Mouse (Mus musculus) gastrocnemius, postnatal 10 days (tissue): Measurements from ENCODE around the gene Dppa4. TPM values are rescaled to one million over a fixed set of nuclear protein-coding genes. Genes with fewer than 3 reads are reported as not detected.
"Not testable (repeated sequence)": the region's sequence is repeated elsewhere in the genome, so short reads cannot be mapped to it uniquely, and the experiment has no call there.

Source experiments
- DNase-seq: peaks from one replicate; pipeline ENCODE4 v3.0.0; 2021; ENCODE audit warnings: mixed read lengths
- long read RNA-seq, 2 experiments: library from polyadenylated mRNA; stranded (forward); transcript quantifications; one replicate each; pipeline ENCODE4 v2.0.0; 2021
- total RNA-seq, 2 experiments: library from RNA; stranded (reverse); gene quantifications; 2 replicates each; pipeline ENCODE4 v1.2.3; 2021

The Dppa4 gene
- total RNA-seq: not detected
- long read RNA-seq, experiment 1: 0 reads
- long read RNA-seq, experiment 2: 0 reads

DNA sequence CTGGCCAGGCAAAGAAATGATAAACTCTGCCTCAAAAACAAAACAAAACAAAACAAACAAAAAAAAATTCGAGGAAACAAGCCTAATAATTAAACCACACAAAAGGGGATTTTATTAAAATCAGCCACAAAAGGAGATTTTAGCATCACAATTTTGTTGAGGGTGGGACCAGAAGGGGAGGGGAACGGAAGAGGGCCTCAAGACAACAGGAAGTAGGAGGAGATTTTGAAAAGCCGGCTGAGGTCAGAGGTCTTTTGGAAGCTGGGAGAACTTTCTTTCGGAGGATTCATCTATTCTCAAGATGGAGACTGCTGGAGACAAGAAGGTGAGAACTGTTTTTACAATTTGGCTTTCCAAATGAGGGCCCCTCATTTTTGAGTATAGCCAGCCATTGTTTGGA, at the start of gene Dppa4:
Gene Dppa4 (plus strand): TSS at position 217 of the 400 bp plus-strand sequence.
- DNase-seq: no peak

DNA sequence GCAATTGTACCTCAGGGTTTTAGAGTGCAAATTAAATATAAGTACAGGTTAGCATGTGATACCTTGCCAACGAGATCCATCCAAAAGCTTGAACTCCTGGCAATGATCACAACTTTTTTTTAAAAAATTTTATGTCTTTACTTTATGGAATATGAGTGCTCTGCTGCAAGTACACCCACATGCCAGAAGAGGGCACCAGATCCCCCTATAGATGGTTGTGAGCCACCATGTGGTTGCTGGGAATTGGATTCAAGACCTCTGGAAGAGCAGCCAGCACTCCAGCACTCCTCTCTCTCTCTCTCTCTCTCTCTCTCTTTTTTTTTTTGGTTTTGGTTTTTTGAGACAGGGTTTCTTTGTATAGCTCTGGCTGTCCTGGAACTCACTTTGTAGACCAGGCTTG, 48.5 kb upstream of the Dppa4 start:
- no peak for DNase-seq

DNA sequence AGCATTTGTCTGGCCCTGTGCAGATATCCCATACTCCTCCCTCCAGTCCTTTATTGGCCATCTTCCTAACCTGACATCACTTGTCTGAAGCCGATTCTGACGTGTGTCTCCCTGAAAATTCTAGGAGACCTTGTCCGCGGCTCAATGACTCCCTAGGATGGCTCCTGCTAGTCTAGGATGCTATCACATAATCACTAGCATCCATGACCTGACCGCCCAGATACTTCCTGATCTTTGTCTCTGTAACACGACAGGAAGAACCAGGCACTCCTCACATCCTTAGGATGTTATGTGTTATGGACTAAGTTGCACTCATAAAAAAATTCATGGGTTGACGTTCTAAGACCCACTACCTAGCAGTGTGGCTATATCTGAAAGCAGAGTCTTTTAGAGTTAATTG, 45.9 kb upstream of the Dppa4 start:
- no peak for DNase-seq

DNA sequence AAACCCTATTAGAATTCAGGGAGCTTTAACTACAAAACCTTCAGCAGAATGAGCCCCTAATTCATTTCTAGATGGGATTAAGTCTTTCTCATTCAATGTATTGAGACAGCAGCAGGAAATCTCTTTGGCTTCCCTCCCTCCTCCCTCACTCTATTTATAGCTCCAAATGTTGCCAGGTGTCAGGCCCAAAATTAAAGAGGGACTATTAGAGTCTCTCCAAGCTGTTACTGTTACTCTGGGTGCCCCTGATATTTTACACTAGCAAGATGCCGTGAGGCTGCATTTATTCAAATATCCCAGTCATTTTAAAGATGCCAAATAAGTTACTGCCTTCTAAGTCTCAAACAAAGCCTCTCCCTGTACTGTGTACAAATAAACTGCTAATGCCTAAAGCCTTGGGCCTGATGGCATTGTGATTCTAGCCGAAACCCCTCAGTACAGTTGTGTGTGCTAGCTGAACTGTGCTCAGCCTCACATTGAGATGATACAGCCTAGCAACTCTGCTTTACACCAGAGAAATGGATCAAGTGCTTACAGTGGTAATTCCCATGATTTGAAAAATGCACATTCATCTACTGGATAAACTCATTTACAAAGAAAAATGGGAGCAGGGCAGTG, 36.4 kb upstream of the Dppa4 start:
- DNase-seq: no peak

DNA sequence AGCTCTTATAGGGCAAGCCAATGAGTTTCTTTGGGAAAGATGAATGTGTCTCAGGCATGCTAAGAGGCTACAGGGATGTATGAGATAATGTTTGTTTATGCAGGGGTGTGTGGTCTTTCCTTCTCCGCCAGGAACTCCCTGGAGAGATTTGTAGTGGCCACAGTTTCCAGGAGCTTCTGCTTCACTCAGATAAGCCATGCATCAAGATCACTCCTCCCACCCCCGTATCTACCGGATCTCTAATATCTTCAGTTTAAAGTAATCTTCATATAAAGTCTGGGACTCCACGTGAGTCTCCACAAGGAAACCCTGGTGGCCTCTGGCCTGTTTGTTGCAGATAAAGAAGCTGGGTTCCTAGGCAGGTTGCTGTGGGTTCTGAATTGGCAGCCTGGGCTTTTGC, 30.7 kb upstream of the Dppa4 start:
- no peak for DNase-seq

DNA sequence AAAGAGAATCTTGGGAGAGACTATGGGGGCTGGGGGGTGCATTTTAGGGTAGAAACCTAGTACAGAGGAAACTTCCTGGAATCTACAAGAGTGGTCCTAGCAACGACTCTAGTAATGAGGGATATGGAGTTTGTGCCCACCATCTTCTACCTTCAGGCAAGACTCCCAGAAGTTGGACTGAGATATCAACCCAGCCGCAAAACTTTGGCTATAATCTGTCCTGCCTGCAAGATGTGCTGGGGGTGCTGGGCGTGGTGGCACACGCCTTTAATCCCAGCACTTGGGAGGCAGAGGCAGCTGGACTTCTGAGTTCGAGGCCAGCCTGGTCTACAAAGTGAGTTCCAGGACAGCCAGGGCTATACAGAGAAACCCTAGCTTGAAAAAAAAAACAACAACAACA, 28.9 kb upstream of the Dppa4 start:
- DNase-seq: no peak

DNA sequence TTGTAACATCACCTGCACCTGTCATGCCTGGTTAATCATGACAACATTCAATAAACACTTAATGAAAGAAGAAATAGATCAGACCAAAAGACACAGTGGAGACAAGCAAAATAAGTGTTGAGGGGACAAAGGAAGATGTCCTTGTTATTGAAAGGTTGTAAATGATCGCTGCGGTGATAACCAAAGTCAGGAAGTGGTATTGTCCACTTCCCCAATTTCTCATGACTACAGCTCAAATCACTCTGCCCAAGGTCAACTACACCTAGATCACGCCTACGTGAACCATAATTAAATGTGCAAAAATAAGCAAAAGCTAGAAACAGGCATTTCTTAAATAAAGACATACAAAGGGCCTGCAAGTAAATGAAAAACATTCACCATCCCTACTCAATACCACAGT, 24.0 kb upstream of the Dppa4 start:
- DNase-seq: no peak

DNA sequence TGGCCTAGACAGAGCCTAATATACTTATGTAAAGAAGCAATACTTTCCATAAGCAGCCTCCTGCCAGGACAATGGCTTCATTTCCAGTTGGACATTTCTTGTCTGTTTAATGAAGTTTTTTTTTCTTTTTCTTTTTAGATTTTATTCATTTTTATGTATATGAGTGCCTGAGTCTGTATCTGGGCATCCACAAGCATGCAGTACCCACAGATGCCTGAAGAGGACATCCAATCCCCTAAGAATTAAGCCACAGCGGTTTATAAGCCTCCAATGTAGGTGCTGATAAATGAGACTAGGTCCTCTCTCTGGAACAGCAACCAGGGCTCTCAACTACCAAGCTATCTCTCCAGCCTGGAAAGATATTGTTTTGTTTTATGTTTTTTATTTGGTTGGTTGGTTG, 20.6 kb upstream of the Dppa4 start:
- DNase-seq: no peak

DNA sequence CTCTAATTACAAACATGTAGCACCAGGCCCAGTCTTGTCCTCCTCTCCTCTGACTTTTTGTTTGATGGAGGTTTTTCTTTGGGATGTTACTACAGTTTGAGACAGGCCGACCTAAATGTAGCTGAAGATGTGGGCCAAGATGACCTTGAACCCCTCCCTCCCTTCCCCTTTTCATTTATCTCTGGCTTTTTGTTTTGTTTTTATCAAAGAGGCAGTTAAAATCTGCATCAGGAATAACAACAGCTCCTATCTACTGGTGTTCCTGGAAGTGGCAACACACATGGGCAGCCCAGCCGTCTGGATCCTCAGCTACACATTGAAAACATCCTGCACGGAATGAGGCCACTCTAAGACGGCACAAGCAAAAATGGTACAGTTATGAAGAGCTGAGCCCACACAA, 17.7 kb upstream of the Dppa4 start:
- DNase-seq: no peak

DNA sequence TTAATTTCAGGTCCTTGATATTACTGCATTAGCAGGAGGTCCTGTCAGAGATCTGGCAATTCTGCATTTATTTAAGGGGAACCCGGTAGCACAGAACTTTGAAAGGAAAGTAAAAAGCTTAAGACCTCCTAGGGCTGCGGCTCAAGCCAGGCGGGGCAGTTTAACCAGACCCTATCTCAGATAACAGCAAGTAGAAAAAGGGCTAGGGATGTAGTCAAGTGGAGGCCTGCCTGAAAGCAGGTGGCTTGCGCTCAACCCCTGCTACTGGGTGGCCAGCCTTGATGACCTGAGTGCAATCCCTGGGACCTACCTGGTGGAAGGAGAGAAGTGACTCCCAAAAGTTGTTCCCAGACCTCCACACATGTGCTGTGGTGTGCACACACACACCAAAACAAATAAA, 6.6 kb upstream of the Dppa4 start:
- no peak for DNase-seq

DNA sequence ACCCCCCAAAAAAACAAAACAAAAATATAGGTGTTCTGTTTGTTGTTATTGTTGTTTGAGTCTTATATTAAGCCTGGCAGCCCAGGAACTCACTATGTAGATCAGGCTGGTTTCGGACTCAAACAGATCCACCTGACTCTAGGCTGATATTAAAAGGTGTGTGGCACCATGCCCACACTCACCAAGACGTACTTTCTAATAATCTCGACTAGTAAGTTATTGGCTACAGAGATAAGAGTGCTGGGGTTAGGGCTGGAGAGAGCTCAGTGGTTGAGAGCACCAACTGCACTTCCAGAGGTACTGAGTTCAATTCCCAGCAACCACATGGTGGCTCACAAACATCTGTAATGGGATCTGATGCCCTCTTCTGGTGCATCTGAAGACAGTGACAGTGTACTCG, 2.6 kb upstream of the Dppa4 start:
- no peak for DNase-seq

DNA sequence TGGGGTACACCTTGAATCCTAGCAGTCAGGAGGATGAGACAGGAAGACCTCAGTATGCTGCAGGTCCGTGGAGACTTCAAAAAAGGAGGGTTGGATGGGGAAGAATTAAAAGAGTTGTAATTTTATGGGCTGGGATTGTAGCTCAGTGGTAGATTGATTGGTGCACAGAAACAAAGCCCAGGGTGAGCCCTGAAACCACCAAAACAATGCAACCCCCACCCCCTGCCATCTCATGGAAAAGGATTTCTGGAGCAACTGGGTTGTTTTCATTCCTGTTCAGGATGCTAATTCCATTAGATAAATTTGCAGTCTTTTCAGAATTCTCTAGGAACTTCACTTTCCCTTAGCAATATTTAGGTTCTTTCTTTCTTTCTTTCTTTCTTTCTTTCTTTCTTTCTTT, 732 bp upstream of the Dppa4 start:
- no peak for DNase-seq

DNA sequence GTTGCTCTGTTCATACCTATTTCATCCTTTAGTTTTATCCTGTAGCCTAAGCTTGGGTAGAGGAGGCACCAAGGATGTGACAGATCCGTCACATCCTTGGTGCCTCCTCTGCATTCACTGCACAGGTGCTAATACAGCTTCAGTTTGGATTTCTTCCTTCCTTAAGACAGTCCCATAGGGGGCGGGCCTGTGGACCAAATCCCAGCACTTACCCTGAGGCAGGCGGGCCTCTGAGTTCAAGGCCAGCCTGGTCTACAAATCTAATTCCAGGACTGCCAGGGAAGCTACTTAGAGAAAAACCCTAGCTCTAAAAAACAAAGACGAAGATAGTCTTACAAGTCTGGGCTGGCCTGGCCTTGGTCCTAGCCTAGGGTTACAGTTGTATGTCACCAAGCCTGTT, 2.0 kb downstream of the Dppa4 start:
- no peak for DNase-seq

DNA sequence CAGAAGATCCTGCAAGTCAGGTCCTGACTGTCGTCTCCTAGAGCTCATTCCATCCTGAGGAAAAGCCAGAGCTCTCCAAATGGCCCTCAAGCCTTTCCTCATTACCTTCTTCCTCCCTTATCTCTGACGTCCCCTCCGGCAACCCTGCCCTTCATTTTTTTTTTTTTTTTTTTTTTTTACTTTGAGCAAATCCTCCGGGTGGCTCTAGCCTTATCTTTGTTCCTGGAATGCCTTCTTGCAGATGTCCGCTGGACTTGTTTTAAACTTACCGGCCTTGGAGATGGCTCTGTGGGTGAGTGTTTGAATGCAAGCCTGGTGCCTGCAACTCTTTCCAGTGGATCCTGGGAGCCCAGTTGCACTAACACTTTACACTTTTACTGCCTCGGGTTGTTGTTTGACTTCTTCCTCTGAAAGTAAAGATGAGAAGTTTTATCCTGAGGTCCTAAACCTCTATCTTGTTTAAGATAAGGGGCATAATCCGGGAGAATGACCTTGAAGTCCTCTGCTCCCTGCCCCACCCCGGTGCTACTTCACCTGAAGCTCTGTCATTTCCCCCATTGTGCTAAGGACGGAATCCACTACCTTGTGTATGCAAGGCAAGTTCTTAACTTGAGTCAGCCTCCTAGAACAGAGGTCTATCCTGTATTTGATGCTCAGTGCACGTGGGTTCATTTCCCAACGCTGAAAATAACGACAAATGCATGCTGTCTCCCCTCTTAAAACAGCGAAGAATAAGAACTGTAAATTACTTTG, 14.0 kb downstream of the Dppa4 start:
- no peak for DNase-seq

DNA sequence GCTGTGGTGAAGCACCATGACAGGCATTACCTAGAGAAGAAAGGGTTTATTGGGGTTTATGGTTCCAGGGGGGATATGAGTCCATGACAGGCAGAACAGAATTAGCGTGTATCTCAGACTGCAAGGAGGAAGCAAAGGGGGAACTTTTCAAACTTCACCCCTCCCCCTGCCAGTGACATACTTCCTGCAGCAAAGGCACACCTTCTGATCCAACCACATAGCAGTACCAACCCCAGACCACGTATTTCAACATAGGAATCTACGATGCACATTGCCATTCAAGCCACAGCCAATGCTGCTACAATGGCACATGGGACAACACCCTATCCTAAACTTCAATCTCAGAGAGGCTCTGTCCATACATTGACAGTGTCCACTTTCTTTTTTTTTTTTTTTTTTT, 16.4 kb downstream of the Dppa4 start:
- DNase-seq: no peak

DNA sequence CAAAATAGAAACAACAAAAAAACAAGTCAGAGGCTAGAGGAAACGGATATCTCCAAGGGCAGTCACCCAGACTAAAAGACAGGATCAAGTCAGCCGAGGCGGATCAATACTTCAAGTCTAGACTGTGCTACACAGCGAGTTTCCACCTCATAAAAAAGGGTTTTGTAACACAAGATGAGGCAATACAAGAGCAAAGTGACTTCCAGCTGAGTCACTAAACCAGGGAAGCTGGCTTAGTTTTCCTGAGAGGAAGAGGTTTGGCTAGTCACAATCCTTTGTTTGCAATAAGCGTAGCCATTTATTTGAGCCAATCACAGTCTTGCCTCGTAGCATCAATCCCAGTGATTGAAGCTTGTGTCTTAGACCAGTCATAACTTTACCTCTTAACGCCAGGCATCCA, 20.0 kb downstream of the Dppa4 start, which contains the start of gene Dppa2:
Gene Dppa2 (plus strand): TSS at position 400 of the 400 bp plus-strand sequence.
- DNase-seq: no peak

DNA sequence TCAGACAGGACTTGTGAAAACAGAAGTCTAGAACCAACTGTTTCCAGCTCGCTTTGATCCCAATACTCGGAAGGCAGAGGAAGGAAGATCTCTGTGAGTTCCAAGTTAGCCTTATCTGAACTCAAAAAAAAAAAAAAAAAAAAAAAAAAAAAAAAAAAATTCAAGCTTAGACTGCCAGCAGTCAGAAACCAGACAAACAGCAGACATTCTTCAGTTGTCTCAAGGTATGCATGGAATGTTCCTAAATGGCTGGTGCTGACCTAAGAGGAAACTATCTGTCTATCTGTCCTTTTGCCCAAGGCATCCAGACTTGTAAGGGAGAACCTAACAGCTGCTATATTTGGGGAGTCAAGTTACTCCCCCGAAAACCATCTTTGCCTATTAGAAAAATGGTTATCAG, 20.4 kb downstream of the Dppa4 start:
- no peak for DNase-seq

DNA sequence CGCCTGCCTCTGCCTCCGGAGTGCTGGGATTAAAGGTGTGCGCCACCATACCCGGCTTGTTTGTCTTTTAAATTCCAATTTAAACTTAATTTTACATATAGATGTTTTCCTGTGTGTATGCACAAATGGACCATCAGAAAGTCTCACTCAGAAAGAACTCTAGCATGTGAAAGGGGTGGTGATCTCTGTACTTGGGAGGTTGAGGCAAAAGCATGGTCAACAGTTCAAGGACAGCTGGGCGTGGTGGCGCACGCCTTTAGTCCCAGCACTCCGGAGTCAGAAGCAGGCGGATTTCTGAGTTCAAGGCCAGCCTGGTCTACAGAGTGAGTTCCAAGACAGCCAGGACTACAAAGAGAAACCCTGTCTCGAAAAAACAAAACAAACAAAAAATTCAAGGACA, 25.4 kb downstream of the Dppa4 start:
- DNase-seq: not testable (repeated sequence)

DNA sequence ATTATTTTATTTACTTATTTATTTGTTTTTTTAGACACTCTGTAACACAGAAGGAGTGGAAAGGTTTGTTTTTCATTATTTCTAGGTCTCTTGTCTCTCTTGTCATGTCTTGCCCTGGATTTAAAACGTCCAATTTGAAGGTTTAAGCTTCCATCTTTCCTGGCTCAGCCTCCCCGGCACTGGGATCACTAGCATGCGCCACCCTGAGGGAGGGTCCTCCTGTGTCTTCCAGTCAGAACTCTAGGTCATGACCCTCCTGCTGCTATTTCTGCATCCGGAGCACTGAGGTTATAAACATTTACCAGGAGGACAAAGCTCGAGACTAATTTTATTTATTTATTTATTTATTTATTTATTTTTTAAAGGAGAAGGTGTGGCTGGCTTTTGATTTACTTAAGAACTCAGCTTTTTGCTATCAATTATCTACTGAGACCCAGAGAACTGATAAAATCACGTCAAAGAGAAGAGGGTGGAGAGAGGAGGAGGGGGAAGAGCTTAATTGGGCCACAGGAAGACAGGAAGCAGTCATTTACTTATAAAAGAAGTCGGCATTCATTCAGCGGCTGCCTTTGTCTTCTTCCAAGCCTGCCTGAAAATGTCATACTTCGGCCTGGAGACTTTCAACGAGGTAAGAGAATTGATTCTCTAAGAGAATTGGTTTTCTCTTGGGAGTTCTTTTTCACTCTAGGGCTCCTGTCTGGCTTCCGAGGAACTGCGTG, 26.5 kb downstream of the Dppa4 start:
- DNase-seq: no peak

DNA sequence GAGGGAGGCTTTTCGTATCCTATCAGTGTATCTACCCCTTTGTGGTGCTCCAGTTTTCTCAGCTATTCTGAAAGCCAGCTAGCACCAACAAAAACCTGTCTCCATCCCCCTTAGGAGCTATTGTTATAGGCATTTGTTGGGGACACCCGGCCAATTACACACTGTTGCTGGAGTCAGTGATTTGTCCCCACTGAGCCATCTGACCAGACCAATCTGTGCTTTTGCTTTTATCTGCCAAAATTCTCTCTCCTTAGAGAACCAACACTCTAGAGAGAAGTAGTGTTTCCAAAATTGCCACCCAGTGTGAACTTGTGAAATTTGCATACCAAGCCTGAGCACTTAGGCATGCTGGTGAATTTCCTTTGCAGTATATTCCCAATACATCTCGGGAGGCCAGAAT, 31.8 kb downstream of the Dppa4 start:
- no peak for DNase-seq

DNA sequence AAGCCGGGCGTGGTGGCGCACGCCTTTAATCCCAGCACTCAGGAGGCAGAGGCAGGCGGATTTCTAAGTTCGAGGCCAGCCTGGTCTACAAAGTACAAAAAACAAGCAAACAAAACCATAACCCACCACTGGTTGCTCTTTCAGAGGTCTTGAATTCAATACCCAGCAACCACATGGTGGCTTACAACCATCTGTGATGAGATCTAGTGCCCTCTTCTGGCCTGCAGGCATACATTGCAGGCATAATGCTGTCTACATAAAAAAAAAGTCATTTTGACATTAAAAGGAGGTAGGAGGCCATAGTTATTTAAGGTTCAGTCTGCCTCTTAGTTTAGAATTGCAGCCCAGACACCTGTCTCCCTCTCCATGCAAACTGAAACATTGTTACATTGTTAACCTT, 37.2 kb downstream of the Dppa4 start:
- DNase-seq: no peak

DNA sequence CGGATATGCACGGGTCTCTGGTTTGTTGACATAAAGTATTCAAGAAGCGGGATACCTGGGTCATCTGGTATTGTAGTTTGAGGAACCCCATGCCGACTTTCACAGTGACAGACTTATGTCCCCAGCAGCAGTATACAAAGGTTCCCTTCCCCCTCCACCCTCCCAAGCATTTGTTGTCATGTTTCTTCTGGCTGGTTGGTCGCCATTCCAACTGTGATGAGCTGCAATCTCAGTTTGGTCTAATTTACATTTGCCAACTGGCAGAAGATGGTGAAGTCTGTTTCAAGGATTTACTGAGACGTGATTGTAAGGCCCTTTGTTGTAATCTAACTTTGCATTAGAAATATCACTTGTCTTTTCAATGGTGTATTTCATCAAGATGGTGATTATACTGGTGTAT, 39.6 kb downstream of the Dppa4 start:
- no peak for DNase-seq

DNA sequence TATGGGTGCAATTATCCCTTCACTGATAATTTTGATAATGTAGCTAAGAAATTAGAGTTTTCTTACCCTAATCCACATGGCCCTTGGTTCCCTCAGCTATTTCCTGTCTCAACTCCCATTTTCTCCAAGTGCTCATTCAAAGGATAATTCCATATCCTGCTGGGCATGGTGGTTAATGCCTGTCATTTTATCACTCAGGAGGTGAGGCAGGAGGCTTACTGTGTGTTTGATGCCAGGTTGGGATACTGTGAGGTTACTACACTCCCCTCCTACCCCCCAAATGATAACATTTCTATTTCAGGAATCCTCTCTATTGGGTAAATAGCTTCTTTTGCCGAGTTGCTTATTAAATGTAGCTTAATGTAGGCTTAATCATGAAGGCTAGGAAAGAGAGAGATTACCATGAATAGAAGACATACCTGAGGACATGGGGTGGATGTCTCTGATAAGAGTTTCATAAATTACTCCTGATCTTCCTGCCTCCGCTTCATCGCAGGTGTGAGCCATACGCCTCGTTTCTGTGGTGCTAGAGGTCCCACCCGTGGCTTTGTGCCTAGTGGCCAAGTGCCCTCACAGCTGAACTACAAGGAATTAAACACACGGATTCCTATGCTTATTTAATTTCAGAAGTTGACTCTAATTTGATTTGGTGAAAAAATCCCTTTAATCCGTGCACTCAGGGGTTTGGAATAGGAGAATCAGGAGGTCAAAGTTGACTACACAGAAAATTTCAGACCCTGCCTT, 40.2 kb downstream of the Dppa4 start:
- DNase-seq: no peak
